Mouse (Mus musculus): ENCODE data around the gene Pvr. TPM values are rescaled to one million over a fixed set of nuclear protein-coding genes. Genes with fewer than 3 reads are reported as not detected.

The Pvr gene
- polyA plus RNA-seq (2014; fragmentation: Illumina TruSeq; extraction: RNeasy Lipid Tissue Mini Kit (QIAGEN cat#74804); ENCODE audit: low replicate concordance), result 22.6 TPM

GRCm38 (mm10) chr7:19920506-19921261 lies at the start of gene Pvr:
Pvr (minus strand) TSS chr7:19921160.

DNA sequence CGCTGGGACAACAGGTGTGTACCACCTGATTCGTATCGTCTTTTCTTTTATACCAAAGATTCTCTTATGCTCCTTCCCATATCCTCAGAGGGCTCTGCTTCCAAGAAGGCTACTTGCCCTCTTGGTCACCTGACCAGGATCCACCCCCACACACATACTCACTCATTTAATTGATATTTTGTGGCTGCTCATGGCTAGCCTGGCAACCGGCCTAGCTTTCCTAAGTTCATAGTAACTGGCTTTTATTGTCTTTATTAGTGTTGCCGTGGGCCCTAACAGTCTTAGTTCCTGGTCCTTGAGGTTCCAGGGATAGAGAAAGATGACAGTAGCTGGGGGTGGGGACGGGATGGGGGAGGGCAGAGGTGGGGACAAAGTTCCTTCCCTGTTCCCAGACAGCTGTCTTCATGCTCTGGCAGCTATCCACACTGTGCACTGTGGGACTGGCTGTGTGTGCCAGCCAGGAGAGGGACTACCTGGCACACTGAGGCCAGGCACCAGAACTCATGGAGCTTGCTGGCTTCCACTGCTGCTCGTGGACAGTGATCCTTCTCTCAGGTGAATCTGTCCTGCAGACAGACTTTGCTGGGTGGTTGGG lies 44.1 kb upstream of the Pvr start, which contains the start of gene Ceacam20:
Ceacam20 (plus strand) TSS at position 428 of the 595 bp plus-strand sequence.

DNA sequence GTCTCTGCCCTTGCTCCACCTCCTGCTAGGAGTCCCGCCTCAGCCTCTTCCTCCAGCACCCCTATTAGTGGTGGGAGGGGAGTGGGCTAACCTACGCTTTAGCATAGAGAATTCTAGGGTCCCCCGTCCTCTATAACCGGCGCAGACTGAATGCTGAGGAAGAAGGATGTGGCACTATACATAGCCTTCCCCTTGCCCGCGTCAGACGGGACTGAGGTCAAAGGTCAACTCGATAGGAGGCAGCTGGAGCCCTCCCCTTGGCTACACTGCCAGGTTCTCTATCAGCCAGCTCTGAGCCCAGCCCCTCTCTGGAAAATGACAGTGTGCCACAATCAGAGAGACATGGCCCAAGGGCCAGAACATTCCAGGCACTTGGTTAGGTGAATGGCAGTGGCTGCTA lies 29.6 kb upstream of the Pvr start, which contains the start of gene Igsf23:
Igsf23 (minus strand) TSS at position 168 of the 400 bp plus-strand sequence.

GRCm38 (mm10) chr7:19887849-19888248 lies 33.1 kb downstream of the Pvr start, which contains the start of gene Ceacam19:
Ceacam19 (minus strand) TSS chr7:19887965.

GRCm38 (mm10) chr7:19861199-19861598 lies 59.8 kb downstream of the Pvr start, which contains the start of gene Ceacam16:
Ceacam16 (minus strand) TSS chr7:19861299.

Other genes with a start within 250 kb of the Pvr start
- 21.6 TPM for gene Apoc2, start 243.2 kb downstream of the Pvr start, polyA plus RNA-seq (2014; fragmentation: Illumina TruSeq; extraction: RNeasy Lipid Tissue Mini Kit (QIAGEN cat#74804); ENCODE audit: low replicate concordance)
- not detected for gene Gm44805, start 239.7 kb downstream of the Pvr start, polyA plus RNA-seq (2014; fragmentation: Illumina TruSeq; extraction: RNeasy Lipid Tissue Mini Kit (QIAGEN cat#74804); ENCODE audit: low replicate concordance)
- gene Apoc4, start 239.7 kb downstream of the Pvr start, polyA plus RNA-seq (2014; fragmentation: Illumina TruSeq; extraction: RNeasy Lipid Tissue Mini Kit (QIAGEN cat#74804); ENCODE audit: low replicate concordance), result not detected
- gene Apoc1, start 228.5 kb downstream of the Pvr start, polyA plus RNA-seq (2014; fragmentation: Illumina TruSeq; extraction: RNeasy Lipid Tissue Mini Kit (QIAGEN cat#74804); ENCODE audit: low replicate concordance), result not detected
- 2.3 TPM for gene Apoe, start 222.0 kb downstream of the Pvr start, polyA plus RNA-seq (2014; fragmentation: Illumina TruSeq; extraction: RNeasy Lipid Tissue Mini Kit (QIAGEN cat#74804); ENCODE audit: low replicate concordance)
- gene Tomm40, start 205.7 kb downstream of the Pvr start, polyA plus RNA-seq (2014; fragmentation: Illumina TruSeq; extraction: RNeasy Lipid Tissue Mini Kit (QIAGEN cat#74804); ENCODE audit: low replicate concordance), result 0.93 TPM
- 5.7 TPM for gene Nectin2, start 170.7 kb downstream of the Pvr start, polyA plus RNA-seq (2014; fragmentation: Illumina TruSeq; extraction: RNeasy Lipid Tissue Mini Kit (QIAGEN cat#74804); ENCODE audit: low replicate concordance)
- gene Bcam, start 150.1 kb downstream of the Pvr start, polyA plus RNA-seq (2014; fragmentation: Illumina TruSeq; extraction: RNeasy Lipid Tissue Mini Kit (QIAGEN cat#74804); ENCODE audit: low replicate concordance), result not detected
- gene Cblc, start 124.4 kb downstream of the Pvr start, polyA plus RNA-seq (2014; fragmentation: Illumina TruSeq; extraction: RNeasy Lipid Tissue Mini Kit (QIAGEN cat#74804); ENCODE audit: low replicate concordance), result 3.7 TPM
- 1.2 TPM for gene Bcl3, start 98.4 kb downstream of the Pvr start, polyA plus RNA-seq (2014; fragmentation: Illumina TruSeq; extraction: RNeasy Lipid Tissue Mini Kit (QIAGEN cat#74804); ENCODE audit: low replicate concordance)
- not detected for gene Gm19345, start 69.2 kb downstream of the Pvr start, polyA plus RNA-seq (2014; fragmentation: Illumina TruSeq; extraction: RNeasy Lipid Tissue Mini Kit (QIAGEN cat#74804); ENCODE audit: low replicate concordance)
- gene Ceacam16, start 59.9 kb downstream of the Pvr start, polyA plus RNA-seq (2014; fragmentation: Illumina TruSeq; extraction: RNeasy Lipid Tissue Mini Kit (QIAGEN cat#74804); ENCODE audit: low replicate concordance), result not detected
- not detected for gene Ceacam19, start 33.2 kb downstream of the Pvr start, polyA plus RNA-seq (2014; fragmentation: Illumina TruSeq; extraction: RNeasy Lipid Tissue Mini Kit (QIAGEN cat#74804); ENCODE audit: low replicate concordance)
- 25.9 TPM for gene Igsf23, start 29.6 kb upstream of the Pvr start, polyA plus RNA-seq (2014; fragmentation: Illumina TruSeq; extraction: RNeasy Lipid Tissue Mini Kit (QIAGEN cat#74804); ENCODE audit: low replicate concordance)
- 63.7 TPM for gene Ceacam20, start 44.3 kb upstream of the Pvr start, polyA plus RNA-seq (2014; fragmentation: Illumina TruSeq; extraction: RNeasy Lipid Tissue Mini Kit (QIAGEN cat#74804); ENCODE audit: low replicate concordance)
- gene Nlrp9b, start 70.3 kb upstream of the Pvr start, polyA plus RNA-seq (2014; fragmentation: Illumina TruSeq; extraction: RNeasy Lipid Tissue Mini Kit (QIAGEN cat#74804); ENCODE audit: low replicate concordance), result 150 TPM
- gene Vmn1r91, start 178.5 kb upstream of the Pvr start, polyA plus RNA-seq (2014; fragmentation: Illumina TruSeq; extraction: RNeasy Lipid Tissue Mini Kit (QIAGEN cat#74804); ENCODE audit: low replicate concordance), result 0.67 TPM
- gene Gm16442, start 201.4 kb upstream of the Pvr start, polyA plus RNA-seq (2014; fragmentation: Illumina TruSeq; extraction: RNeasy Lipid Tissue Mini Kit (QIAGEN cat#74804); ENCODE audit: low replicate concordance), result not detected
- gene Vmn1r93, start 217.9 kb upstream of the Pvr start, polyA plus RNA-seq (2014; fragmentation: Illumina TruSeq; extraction: RNeasy Lipid Tissue Mini Kit (QIAGEN cat#74804); ENCODE audit: low replicate concordance), result not detected
- not detected for gene Vmn1r94, start 247.2 kb upstream of the Pvr start, polyA plus RNA-seq (2014; fragmentation: Illumina TruSeq; extraction: RNeasy Lipid Tissue Mini Kit (QIAGEN cat#74804); ENCODE audit: low replicate concordance)